Mouse (Mus musculus): ENCODE data around the gene Smox.

Smox gene

DNA sequence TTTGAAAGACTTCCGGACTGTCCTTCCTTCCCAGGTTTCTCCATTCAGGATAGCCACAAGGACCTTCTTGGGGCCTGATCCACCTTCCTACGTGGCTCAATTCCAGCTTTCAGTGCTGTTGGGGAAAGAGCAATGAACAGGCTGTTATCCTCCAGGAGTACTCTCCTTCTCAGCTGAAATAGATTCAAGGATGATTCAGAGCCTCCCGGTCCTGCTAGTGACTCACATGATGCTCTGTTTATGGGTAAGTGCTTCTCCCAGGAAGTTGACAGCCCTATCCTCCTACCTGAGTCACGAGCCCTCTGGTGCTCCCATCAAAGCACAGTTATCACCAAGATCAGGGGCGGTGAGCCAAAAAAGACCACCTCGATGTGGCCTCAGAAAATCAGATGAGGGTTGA, 7.1 kb upstream of the Smox start:
- no peak for DNase-seq (ENCODE audit: low spot score in 2 of 2)

DNA sequence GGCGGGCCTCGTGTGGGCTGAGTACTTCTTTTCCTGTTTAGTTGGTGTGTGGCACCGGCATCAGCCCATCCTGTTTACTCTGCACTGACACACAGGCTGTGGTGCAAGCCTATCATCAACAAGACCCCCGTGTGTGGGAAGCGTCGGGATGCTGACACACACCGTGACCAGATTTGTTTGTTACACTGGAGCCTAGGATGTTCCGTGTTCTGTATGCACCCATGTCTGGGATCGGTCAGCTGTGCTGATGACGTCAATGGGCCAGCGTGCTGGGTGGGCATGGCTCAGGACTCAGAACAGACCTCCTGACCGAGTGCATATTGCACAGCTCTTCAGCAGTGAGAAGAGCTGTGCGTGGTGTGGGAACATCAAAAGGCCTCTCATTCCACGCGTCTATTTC, 6.2 kb upstream of the Smox start:
- DNase-seq (ENCODE audit: low spot score in 2 of 2) = no peak

DNA sequence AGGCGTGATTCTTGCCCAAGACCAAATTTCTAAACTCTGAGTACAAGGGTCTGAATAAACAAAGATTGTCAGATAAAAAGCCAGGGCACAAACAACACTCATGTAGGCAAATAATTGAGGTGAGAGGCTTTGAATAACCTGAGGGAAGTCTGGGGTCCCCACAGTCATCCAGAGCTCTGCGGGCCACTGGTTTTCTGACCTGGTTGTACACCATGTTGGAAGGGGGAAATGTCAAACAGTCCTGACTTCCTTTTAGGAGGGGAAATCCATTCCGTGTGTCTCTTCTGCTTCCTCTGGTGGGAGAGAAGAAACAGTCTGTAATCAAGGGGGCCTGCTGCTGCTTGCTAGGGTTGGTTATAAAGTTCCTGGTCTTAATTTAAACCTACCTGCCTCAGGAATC, 5.2 kb upstream of the Smox start:
- no peak for DNase-seq (ENCODE audit: low spot score in 2 of 2)

DNA sequence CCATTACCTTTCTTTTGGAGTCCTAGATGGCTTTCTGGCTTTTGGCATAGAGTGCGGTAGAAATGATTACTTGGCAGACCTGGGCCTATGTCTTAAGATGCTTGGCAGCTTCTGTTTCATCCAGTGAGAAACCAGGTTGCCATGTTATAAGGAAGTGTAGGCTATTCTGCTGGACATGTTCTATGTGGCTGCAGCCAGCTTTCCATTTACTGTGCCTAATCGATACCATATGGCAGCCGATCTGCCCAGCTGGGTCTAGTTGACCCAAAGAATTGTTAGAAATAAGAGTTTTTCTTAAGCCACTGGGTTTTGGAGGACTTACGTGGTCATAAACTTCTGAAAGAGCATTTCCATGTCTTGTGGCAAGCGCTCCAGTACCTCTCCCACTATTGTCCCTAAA, 4.0 kb upstream of the Smox start:
- DNase-seq (ENCODE audit: low spot score in 2 of 2) = no peak

DNA sequence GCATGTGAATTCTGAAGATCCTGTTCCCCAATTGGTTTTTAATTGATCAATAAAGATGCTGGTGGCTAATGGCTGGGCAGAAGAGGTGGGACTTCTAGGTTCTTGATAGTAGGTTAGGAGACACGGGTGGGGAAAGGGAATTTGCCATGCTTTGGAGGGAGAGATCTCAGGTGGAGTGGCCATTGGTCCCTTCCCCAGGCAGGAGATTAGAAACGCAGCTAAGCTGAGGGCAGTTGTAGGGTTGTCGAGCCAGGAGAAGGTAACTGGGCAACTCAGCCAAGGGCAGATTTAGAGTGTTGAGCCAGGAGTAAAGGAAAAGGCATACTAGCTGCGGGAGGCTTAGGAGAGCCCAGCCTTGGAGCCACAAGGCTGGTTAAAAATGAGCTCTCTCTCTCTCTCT, 3.0 kb upstream of the Smox start:
- DNase-seq (ENCODE audit: low spot score in 2 of 2) = no peak

DNA sequence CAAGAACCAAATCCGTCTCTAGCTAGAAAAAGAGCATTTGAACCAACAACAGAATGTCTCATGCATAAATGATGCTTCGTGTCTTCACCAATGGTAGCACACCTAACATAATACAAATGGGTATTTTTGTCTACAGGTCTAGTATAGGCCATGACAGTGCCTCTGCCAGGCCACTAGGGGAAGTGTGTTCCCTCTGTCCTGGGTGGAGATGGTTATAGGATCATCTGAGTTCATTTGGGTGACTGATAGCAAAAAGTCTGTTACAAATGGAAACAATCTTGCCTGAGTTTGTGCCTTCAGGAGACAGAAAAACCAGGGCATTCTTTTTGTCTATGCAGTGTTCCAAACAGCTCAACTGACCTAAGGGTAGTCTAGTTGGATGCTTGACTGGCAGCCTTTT, 2.4 kb upstream of the Smox start:
- DNase-seq (ENCODE audit: low spot score in 2 of 2) = no peak

DNA sequence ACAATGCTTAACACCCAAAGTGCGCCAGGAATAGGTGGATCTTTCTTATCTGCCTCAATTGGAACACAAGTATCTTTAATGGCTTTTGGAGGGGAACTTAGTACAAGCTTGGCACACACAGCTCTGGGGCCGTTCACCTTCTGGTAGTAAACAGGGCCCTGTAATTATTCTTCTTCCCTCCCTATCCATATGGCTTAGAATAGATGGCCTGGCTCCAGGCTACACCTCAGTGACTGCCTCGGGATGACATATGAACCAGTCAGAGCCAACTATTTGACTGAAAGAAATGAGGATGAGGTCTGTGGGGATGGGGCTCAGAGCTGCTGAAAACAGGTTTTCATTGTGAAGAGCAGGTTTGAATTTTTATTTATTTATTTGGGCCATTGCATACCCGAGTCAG, 1.7 kb upstream of the Smox start:
- peak in 1 of 2 experiments; percentile 54 for DNase-seq (ENCODE audit: low spot score in 2 of 2)

DNA sequence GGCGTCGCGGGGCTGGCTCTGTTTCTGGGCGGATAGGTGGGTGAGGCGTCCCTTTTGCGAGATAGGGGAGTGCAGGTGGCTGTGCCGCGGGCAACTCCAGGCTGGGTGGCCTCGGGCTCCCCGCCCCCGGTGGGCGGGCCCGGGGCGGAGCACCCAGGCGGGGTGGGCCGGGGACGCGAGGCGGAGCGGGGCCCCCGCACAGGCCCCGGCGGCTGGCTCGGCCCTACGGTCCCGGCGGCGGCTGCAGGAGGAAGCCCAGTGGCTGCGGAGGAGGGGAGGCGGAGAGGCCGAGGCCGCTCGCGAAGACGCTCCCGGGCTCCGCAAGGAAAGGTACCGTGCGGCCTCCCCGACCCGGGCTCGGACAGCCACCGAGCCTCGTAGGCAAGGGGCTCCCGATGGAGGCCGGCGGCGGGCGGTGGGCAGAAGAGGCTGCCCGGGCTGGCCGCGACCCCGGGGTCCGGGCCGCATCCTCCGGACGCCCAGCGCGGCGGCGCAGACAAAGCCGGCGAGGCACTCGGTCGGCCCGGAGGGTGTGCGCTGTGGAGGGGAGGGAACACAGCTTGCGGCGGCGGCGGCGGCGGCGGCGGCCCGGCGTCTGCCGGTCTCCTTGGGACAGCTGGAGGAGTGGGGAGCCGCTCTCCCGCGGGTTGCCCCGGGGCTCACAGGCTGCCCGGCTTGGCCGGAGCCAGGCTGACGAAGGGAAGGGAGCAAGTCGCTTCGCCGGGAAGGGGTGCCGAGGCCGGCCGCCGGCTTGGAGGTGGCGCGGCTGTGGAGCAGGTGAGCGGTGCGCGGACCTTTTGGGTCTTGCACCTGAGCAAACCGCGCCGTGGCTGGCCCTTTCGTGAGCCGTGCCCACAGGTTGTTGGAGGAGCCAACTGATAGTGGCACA, 655 bp downstream of the Smox start:
- DNase-seq (ENCODE audit: low spot score in 2 of 2) = peak; percentile 66 to 74

DNA sequence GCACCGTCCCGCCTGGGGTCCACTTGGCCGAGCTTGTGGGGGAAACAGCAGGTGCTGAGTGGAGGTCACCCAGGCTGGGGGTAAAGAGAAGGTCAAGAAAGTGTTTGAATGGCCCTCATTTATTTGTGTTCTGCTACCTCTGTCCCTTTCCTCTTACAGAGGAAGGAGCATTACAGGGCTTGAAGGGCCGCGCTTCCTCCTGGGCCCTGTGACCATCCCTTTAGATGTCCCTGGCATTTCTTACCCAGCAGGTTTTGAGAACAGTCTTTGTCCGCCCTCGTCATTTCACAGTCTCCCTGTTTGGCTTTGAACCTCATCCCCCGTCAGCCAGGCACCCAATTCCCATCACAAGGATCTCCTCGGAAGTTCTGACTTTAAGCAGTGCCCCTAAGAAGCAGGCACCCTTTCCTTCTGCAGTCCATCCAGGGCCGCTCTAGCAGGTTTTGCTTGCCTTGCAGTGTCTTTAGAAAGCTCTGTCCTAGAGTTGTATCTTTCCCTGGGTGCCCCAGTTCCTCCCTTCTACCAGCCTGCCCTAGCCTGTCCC, 1.4 kb downstream of the Smox start:
- no peak for DNase-seq (ENCODE audit: low spot score in 2 of 2)

DNA sequence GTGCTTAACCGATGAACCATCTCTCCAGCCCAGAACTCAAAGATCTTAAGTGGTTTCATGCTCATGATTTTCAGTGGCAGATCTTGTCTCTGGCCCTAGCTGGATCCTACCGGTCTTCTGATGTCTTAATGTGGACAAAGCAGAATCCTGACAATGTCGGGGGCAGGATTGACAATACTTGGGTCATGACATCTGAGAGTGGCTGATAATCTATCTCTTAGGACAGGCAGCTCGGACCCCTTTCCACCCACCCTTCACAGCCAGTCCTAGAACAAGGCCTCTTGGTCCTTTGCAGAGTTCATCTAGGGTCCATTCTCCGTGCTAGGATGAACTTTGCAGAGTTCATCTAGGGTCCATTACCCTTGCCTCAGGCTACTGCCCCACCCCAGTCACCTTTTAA, 2.1 kb downstream of the Smox start:
- DNase-seq (ENCODE audit: low spot score in 2 of 2) = no peak

DNA sequence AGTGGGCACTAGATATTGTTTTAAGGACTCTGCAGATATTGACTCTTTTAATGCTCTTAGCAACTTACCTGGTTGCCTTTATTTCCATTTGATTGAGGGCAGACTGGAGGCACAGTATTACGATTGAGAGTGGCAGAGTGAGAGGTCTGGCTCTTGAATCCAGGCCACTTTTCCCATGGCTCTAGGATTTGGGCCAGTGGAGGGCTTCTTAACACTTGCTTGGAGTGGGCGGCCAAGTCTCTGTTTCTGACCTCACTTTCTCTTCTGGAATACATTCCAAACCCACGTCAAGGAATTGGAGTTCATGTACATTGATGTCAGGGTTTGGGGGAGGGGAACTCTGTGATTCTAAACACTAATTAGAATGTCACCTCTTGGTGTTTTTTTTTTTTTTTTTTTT, 4.0 kb downstream of the Smox start:
- no peak for DNase-seq (ENCODE audit: low spot score in 2 of 2)

DNA sequence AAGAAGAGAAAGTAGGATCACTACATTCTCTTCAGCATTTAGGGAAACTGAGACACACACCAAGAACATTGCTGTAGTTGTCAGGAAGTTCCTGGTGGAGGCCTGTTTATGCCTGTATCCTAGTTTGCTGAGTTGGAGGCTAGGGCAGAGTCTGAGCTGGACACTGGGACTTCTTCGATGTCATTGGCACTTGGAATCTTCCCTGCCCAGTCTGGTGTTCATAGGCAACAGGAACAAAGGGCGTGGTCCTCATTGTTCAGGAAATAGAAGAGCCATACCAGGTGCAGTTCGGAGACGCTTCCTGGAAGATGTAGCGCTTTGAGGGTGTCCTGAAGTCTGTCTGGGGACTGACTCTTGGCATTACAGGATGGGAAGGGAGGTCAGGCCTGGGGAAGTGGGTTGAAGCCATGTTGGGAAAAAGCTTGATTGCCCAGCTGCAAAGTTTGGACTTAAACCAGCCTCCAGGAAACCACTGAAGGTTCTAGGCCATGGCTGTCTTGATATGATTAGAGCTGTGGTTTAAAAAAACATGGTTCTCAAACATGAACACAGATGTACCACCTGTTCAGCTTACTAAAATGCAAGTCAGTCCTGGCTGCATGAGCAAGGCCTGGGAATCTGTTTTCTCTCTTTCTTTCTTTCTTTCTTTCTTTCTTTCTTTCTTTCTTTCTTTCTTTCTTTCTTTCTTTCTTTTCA, 5.0 kb downstream of the Smox start:
- no peak for DNase-seq (ENCODE audit: low spot score in 2 of 2)

DNA sequence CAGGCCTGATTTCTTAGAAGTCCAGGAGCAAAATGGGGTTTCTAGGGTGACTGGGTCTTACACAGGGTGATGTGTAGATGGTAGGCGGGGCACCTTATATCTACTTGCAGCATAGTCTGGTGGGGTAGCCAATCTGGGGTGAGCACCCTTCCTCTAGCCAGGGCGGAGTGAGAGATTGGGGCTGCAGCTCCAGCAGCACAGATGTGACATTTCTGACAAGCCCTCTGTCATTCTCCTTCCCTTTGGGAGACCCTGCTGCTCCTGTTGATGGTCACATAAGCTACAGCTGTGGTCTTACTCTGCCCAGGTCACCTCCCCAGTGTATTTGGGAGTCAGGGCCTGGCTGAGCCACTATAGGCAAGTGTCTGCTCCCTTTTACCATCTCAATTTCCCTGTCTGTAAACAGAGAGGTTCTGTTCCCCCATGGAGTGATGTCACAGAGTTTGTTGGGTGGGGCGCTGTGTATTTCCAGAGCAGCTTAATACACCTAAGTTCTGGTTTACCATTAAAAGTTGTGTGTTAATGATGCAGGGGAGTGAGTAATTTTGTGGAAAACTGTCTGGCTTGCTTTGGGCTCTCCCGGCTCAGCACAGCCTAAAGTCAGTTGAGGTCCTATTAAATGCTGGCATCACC, 6.0 kb downstream of the Smox start:
- no peak for DNase-seq (ENCODE audit: low spot score in 2 of 2)

DNA sequence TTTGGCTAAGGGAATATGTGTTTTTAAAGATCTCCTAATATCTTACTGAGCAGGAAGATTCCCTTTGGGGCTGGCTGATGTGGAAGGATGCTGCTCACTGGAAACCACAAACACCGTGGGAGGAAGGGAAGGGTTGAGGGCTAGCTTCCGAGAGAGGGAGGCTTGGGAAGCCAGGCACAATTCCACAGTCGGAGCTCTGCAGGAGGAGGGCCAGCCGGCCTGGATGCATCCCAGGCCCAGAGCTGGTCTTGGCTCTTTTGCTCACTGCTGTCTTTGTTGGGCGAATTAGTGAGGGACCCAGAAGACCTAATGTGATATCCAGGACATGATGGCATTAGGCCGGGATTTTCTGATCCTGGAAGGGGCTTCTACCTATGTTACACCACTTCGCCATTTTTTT, 6.9 kb downstream of the Smox start:
- peak in 1 of 2 experiments; percentile 49 for DNase-seq (ENCODE audit: low spot score in 2 of 2)

DNA sequence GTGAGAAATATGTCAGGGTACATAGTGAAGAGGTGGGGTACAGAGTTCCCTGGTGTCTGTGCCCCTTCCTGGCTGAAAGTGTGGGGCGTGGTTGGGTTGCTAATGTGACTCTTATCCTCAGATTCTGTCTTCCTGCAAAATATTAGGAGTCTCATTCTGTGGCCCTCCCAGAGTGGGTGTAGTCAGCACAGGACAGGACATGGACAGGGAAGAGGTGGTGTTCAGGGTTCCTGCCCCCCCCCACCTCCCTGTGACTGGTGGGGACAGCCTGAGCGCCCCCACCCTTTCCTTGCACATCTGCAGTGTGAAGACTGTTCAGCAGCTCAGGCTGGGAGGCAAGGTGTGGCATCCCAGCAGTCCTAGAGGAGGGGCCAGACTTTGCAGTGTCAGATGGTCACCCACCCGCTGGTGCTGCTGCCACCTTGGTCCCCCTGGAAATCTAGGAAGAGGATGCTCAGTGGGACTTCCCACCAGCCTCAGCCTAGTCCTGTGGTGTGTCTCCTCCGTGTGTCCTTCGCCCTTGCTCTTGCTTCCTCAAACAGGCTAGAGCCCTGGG, 8.1 kb downstream of the Smox start:
- DNase-seq (ENCODE audit: low spot score in 2 of 2) = no peak

DNA sequence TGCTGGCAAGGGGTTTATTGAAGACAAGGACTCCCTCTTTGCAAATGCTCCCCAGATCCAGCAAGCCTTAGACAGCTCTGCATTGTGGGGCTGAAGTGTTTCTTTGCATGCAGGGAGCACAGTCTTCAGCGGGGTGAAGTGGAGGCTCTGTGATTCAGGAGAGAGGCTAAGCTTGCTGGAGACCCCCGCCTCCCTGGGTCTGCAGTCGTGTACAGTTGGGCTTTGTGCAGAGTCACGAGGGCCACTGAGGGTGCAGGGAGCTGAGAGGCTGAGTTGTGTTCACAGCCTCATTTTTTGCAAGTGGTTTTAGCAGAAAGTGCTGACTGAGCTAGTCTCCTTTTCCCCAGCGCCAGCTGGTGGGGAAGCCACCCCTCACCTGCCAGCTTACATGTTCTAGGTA, 10.6 kb downstream of the Smox start:
- DNase-seq (ENCODE audit: low spot score in 2 of 2) = no peak

DNA sequence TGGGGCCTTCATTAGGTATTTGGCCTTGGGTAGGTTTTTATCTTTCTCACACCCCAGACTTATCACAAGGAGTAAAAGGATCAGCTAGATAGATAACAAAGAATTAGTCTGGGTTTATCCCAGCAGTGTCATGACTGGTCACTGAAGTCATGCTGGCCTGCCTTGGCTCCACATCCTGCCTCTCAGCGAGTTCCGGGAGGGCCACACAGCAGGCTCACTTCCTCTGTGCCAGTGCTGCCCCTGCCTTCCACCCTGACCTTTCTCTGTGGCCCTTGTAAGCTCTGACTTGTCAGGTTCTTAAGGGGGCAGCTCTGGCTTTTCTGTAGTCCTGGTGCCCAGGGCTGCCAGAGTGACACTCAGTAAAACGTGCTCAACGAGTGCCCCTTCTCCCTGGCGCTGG, 11.3 kb downstream of the Smox start:
- no peak for DNase-seq (ENCODE audit: low spot score in 2 of 2)

DNA sequence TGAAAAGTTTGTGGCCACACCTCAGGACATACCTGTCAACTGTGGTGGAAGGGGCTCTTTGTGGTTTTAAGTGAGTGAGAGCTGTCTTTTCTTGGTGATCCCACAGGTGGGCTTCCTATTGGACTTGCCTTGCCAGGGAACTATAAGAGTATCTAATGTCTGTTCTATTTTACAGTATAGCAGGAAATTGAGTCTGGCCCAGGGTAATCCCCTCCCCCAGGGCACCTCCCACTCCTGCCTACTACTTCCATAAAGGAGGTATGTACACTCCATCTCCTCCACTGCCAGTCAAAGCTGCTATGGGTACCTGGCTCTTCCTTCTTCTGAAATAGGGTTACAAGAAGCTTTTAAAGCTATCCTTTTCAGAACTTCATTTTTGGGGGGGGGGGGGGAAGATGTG, 14.1 kb downstream of the Smox start:
- no peak for DNase-seq (ENCODE audit: low spot score in 2 of 2)

DNA sequence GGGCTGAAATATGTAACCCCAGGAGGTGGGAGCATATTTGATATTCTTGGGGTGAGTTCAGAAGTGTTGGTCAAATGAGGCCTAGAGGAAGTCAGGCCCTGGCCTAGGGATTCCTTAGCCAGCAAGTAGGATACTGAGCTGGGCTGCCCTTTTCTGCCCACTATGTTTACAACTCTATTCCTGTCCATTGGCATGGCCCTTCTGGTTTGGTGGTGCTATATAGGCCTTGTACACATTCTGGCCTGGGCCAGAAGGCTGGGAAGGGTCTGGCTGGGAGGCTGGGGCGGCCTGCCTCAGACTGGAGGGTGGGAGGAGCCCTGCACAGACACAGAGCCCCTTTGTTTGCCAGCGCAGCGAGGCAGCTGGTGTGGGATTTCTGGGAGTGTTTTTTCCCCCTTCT, 15.1 kb downstream of the Smox start:
- DNase-seq (ENCODE audit: low spot score in 2 of 2) = peak in 1 of 2 experiments; percentile 48

DNA sequence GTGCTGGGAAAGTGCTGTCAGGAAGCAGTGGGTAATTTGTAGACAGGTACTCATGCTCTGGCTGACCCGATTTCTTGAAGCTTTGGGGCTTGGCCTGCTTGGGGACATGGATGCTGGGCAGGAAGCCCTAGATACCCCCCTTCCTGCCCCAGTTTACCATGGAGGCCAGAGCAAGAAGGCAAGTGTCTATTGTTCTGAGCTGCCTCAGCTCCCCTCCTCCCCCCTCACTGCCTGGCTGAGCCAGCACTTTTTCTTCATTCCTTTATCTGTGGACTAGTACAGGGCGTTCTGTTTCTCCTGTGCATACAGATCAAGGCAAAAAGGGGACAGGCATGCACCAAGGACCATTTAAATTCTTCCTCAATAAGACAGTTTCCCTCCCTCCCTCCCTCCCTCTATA, 17.2 kb downstream of the Smox start:
- no peak for DNase-seq (ENCODE audit: low spot score in 2 of 2)

DNA sequence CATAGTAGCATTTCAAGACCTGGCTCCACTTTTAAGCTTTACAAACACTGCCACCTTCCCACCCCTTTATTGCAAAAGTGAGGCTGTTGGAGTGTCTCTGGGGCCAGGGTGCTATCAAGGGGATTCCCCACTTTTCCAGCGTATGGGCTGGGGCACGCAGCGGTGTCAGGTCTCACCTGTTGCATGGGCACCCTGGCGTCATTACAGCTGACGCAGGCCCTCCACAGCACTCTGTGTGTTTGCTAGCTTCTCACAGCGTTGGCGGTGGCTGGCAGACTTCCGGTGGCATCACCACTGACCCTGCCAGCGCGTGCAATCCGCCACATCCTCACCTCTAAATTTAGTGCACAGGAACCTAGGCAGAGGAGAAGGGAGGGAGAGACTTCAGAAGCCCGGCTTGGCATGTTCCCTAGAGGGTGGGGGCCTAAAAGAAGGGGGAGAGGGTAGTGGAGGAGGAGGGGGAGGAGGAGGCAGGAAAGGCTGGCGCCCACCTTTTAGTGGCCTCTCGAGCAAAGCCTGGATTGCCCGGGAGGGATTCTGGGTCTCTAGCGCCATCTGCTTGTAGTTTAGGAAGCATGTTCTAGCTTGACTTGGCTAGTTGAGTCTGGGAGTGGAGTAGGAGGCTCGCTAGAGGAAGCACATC, 18.5 kb downstream of the Smox start:
- DNase-seq (ENCODE audit: low spot score in 2 of 2) = peak in 1 of 2 experiments; percentile 69

DNA sequence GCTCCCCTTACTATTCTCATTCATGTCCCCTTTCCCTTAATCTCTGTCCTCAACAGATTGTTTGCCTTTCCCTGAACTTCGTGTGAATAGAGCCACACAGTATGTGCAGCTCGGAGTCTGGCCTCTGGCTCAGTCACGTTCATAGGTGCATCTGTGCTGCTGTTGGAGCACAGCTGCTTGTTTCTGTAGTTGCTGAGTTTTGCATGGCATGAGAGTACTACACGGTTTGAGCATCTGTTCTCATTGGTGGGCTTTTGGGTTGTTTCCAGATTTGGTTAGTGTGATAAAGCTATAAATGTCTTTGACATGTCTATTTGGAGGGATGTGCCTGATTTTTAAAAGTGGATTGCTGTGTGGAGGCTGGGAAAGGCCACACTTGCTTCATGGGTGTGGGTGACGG, 19.2 kb downstream of the Smox start:
- DNase-seq (ENCODE audit: low spot score in 2 of 2) = no peak
